Mouse (Mus musculus) hindbrain, embryonic 14.5 days (tissue): Measurements from ENCODE around the gene Per2. TPM values are rescaled to one million over a fixed set of nuclear protein-coding genes. Genes with fewer than 3 reads are reported as not detected.
A peak's percentile ranks its signal among the peaks of the same experiment; 100 is the strongest.

Experiments
- ATAC-seq: fragments of 200-750 bp; cut with Nextera tagmentation; 2 replicates; pipeline ENCODE4 v1.8.0; 2017; ENCODE audit warnings: moderate number of reproducible peaks, mild to moderate bottlenecking, moderate TSS enrichment, moderate library complexity; ENCODE audit not compliant: low FRiP score
- DNase-seq: peaks from one replicate; pipeline ENCODE4 v3.0.0-alpha.2; 2015; ENCODE audit warnings: low spot score
- H3K27ac ChIP-seq: fragments of 300-500 bp; sonication (generic); 2 replicates; pipeline ENCODE4 v1.5.1; 2014; ENCODE audit warnings: mild to moderate bottlenecking, moderate library complexity
- H3K27me3 ChIP-seq: fragments of 300-500 bp; sonication (generic); 2 replicates; pipeline ENCODE4 v1.6.1; 2014; ENCODE audit warnings: mild to moderate bottlenecking, low read length, mixed read lengths; ENCODE audit not compliant: control insufficient read depth, insufficient read depth
- H3K36me3 ChIP-seq: fragments of 300-500 bp; sonication (generic); replicated peaks from 2 replicates; pipeline ENCODE4 v1.6.1; 2014; ENCODE audit not compliant: control insufficient read depth, insufficient read depth
- H3K4me1 ChIP-seq: fragments of 300-500 bp; sonication (generic); replicated peaks from 2 replicates; pipeline ENCODE4 v1.6.1; 2014; ENCODE audit warnings: antibody characterized with exemption, low read length, mixed read lengths; ENCODE audit not compliant: control insufficient read depth, insufficient read depth
- H3K4me2 ChIP-seq: fragments of 300-500 bp; sonication (generic); replicated peaks from 2 replicates; pipeline ENCODE4 v1.6.1; 2014; ENCODE audit warnings: mild to moderate bottlenecking, moderate library complexity
- H3K4me3 ChIP-seq: fragments of 300-500 bp; sonication (generic); replicated peaks from 2 replicates; pipeline ENCODE4 v1.5.1; 2014; ENCODE audit warnings: mild to moderate bottlenecking, low read length
- H3K9ac ChIP-seq: fragments of 300-500 bp; sonication (generic); 2 replicates; pipeline ENCODE4 v1.6.1; 2014
- H3K9me3 ChIP-seq: fragments of 300-500 bp; sonication (generic); 2 replicates; pipeline ENCODE4 v1.6.1; 2016; ENCODE audit warnings: low read length; ENCODE audit not compliant: control insufficient read depth
- WGBS: fragments of 180-500 bp; shearing (Covaris S2); extraction: QIAGEN DNeasy Blood & Tissue Kit; methylation state at CpG from one replicate; pipeline ENCODE4 v1.1.7; 2014; 5-methylcytosine and 5-hydroxymethylcytosine counted together
- polyA plus RNA-seq: library from polyadenylated mRNA; unstranded; fragments of >200 nt; fragmentation: Nextera tagmentation; extraction: Ambion mirVana; gene quantifications from 2 replicates; pipeline ENCODE4 v1.2.1, GENCODE M21; 2014

The Per2 gene
- polyA plus RNA-seq, 1 experiment from 2014 or later, result 3.5 TPM

DNA sequence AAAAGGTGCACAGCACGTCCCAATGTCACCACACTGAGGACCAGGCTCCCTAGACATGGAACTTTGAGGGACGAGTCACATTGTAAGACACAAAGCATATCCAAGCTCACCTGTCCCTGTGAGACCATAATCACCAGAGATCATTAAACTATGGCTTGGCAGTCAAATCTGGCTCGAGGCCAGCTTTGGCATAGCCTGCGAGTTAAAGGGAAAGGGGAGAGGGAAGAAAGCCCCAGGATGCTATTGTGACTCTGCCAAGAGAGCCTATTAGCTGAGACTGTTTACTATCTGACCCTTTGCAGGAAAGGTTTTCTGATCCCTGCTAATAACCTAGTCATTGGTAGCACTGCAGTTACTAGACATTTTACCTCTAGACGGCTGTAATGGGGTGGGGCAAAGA, 5.3 kb upstream of the Per2 start:
- Histone ChIP-seq H3K4me3 (no peak overlapping the region), H3K27me3 (no peaks in the 10 kb centered on the region), H3K4me2 (no peak overlapping the region), H3K27ac (no peak overlapping the region), H3K36me3 (no peaks in the 10 kb centered on the region), H3K9me3 (no peaks in the 10 kb centered on the region), H3K4me1 (peaks cover 5% of the 10 kb centered on the region; the same call in 1 of the 2 replicates), H3K9ac (no peak overlapping the region)
- 54% methylated on average over 5 of the region's 5 CpGs for WGBS
- peak; percentile 39 for DNase-seq
- no peak for ATAC-seq

DNA sequence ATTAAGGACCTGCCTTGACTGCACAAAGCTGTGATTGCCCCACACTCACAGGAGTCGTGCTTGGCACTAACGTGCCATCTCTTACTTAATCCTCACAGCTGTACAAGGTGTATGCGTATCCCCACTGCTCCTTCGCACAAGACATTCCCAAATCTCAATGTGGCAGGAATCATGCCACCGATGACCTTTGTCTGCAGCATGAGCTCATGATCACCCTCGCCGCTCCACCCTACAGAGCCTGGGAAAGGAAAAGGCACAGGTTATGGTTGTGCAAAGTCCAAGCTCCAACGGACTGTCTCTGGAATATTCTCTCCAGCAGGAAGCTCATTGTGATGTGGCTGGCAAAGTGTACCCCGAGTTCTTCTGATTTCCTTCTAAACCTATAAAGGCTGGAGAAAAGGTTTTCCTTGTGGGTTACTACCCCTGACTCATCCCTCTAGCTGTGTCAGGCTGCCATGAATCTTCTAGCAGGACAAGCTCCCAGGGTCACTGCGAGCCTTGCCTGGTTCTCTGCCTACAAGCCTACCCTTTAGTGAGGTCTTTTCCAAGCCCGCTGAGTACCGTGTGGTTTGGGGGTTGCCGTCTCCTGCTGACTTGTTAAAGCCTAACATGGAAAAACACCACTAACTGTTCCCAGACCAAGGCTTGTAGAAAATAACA, 4.3 kb upstream of the Per2 start:
- Histone ChIP-seq H3K27ac (no peak overlapping the region), H3K9ac (no peak overlapping the region), H3K4me1 (peaks cover 9% of the 10 kb centered on the region; the same call in 1 of the 2 replicates), H3K9me3 (no peaks in the 10 kb centered on the region), H3K36me3 (no peaks in the 10 kb centered on the region), H3K27me3 (no peaks in the 10 kb centered on the region), H3K4me2 (no peak overlapping the region), H3K4me3 (no peak overlapping the region)
- DNase-seq (no peak), ATAC-seq (no peak)
- WGBS, result 89% methylated on average over 13 of the region's 13 CpGs

DNA sequence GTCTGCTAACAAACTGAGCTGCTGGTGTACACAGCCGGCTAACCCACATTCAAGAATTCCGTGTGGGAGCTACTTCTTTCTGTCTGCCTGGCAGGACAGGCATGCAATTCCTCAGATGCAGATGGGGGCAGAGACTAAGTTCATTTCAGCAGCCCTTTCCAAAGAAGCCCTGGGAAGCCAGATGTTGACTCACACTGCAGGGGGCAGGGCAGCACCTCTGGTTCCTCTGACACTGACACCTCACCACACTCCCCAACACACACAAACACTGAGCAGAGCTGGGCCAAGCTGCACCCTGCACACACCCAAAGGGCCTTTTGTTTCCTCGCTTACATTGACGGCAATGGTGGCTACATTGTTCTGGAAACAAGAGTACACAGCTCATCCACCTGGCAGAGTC, 1.4 kb upstream of the Per2 start:
- H3K27me3 ChIP-seq, result no peaks in the 10 kb centered on the region
- DNase-seq, result no peak
- H3K9ac ChIP-seq, result no peak overlapping the region
- no peak overlapping the region for H3K4me2 ChIP-seq
- H3K4me1 ChIP-seq, result peaks cover 34% of the 10 kb centered on the region
- H3K36me3 ChIP-seq, result no peaks in the 10 kb centered on the region
- 33% methylated on average over 4 of the region's 4 CpGs for WGBS
- no peak for ATAC-seq
- no peaks in the 10 kb centered on the region for H3K9me3 ChIP-seq
- H3K27ac ChIP-seq, result no peak overlapping the region
- no peak overlapping the region for H3K4me3 ChIP-seq

GRCm38 (mm10) chr1:91460069-91460468, 945 bp upstream of the Per2 start:
- Histone ChIP-seq H3K4me3 (peak overlapping the region; percentile 77), H3K9ac (peak overlapping the region; percentile 42), H3K4me1 (peaks cover 34% of the 10 kb centered on the region), H3K9me3 (no peaks in the 10 kb centered on the region), H3K36me3 (no peaks in the 10 kb centered on the region), H3K4me2 (peak overlapping the region; percentile 58), H3K27me3 (no peaks in the 10 kb centered on the region), H3K27ac (peak overlapping the region; percentile 66)
- ATAC-seq, result no peak
- no peak for DNase-seq
- 42% methylated on average over 7 of the region's 7 CpGs for WGBS

GRCm38 (mm10) chr1:91458223-91458861, 782 bp downstream of the Per2 start:
- peak; percentile 73 for DNase-seq

GRCm38 (mm10) chr1:91457698-91458097, 1.4 kb downstream of the Per2 start:
- DNase-seq, result no peak
- H3K4me3 ChIP-seq, result no peak overlapping the region
- H3K27ac ChIP-seq, result no peak overlapping the region
- no peaks in the 10 kb centered on the region for H3K9me3 ChIP-seq
- H3K4me1 ChIP-seq, result peaks cover 34% of the 10 kb centered on the region
- H3K27me3 ChIP-seq, result no peaks in the 10 kb centered on the region
- H3K9ac ChIP-seq, result no peak overlapping the region
- WGBS, result 50% methylated on average over 5 of the region's 5 CpGs
- H3K4me2 ChIP-seq, result peak overlapping the region; percentile 76
- H3K36me3 ChIP-seq, result no peaks in the 10 kb centered on the region
- ATAC-seq, result no peak

More at GRCm38 (mm10) chr1:91458223-91458861, 782 bp downstream of the Per2 start:
- H3K9ac ChIP-seq, result peak overlapping the region; percentile 65
- peak overlapping the region; percentile 76 for H3K4me2 ChIP-seq
- H3K27me3 ChIP-seq, result no peaks in the 10 kb centered on the region
- peak overlapping the region; percentile 75; the same call in 1 of the 2 replicates for H3K27ac ChIP-seq
- ATAC-seq, result peak; percentile 1; the same call in 1 of the 2 replicates
- WGBS, result 21% methylated on average over 8 of the region's 8 CpGs
- peaks cover 34% of the 10 kb centered on the region for H3K4me1 ChIP-seq
- H3K4me3 ChIP-seq, result peak overlapping the region; percentile 77
- no peaks in the 10 kb centered on the region for H3K9me3 ChIP-seq
- no peaks in the 10 kb centered on the region for H3K36me3 ChIP-seq

- ATAC-seq (no peak), DNase-seq (no peak)
- 91% methylated on average over 4 of the region's 4 CpGs for WGBS
- Histone ChIP-seq H3K9me3 (no peaks in the 10 kb centered on the region), H3K9ac (no peak overlapping the region), H3K27ac (no peak overlapping the region), H3K4me3 (no peak overlapping the region), H3K36me3 (no peaks in the 10 kb centered on the region), H3K4me1 (peaks cover 34% of the 10 kb centered on the region), H3K27me3 (no peaks in the 10 kb centered on the region), H3K4me2 (peak overlapping the region; percentile 76)
These were observed 2.0 kb downstream of the Per2 start for GRCm38 (mm10) chr1:91457116-91457515.

GRCm38 (mm10) chr1:91456301-91456801, 2.8 kb downstream of the Per2 start:
- H3K4me1 ChIP-seq, result peaks cover 34% of the 10 kb centered on the region
- ATAC-seq, result no peak
- 23% methylated on average over 11 of the region's 11 CpGs for WGBS
- peak overlapping the region; percentile 76 for H3K4me2 ChIP-seq
- H3K36me3 ChIP-seq, result no peaks in the 10 kb centered on the region
- H3K9ac ChIP-seq, result no peak overlapping the region; the same call in 1 of the 2 replicates
- peak; percentile 46 for DNase-seq
- H3K27ac ChIP-seq, result peak overlapping the region; percentile 63
- H3K9me3 ChIP-seq, result no peaks in the 10 kb centered on the region
- H3K27me3 ChIP-seq, result no peaks in the 10 kb centered on the region
- H3K4me3 ChIP-seq, result no peak overlapping the region

DNA sequence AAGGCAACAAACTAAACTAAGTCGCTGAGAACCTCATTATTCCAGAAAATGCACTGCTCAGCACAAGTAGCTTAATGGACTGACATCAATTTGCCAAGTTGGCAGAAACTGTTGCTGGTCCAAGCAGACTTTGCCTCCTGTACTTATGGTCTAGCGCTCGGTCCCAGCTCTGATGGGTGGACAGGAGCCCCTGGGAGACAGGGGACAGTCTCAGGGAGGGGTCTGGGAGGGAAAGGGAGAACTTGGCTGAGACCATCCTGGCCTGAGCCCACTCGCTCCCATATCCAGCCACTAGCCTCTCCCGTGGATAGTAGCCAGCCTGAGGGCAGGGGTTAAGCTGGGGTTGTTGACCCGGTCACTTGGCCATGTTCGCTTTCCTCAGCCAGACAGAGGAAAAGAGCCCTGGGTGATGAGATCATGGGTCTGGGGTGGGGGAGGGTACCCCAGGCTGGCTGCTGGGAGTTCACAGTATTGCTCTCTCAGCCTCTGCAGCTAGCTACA, 3.4 kb downstream of the Per2 start:
- Histone ChIP-seq H3K27ac (peak overlapping the region; percentile 63; the same call in 1 of the 2 replicates), H3K9ac (no peak overlapping the region), H3K4me3 (no peak overlapping the region), H3K36me3 (no peaks in the 10 kb centered on the region), H3K27me3 (no peaks in the 10 kb centered on the region), H3K4me2 (peak overlapping the region; percentile 76; the same call in 1 of the 2 replicates), H3K4me1 (peaks cover 34% of the 10 kb centered on the region), H3K9me3 (no peaks in the 10 kb centered on the region)
- WGBS, result 42% methylated on average over 7 of the region's 7 CpGs
- peak; percentile 26 for DNase-seq
- ATAC-seq, result no peak
